Mouse (Mus musculus): ENCODE results near the gene Ugt1a7c. TPM values are rescaled to one million over a fixed set of nuclear protein-coding genes. Genes with fewer than 3 reads are reported as not detected.
"Not testable (repeated sequence)": the region's sequence is repeated elsewhere in the genome, so short reads cannot be mapped to it uniquely, and the experiment has no call there.

Ugt1a7c gene
- polyA plus RNA-seq, 1 experiment from 2014 or later = 0.39 TPM

DNA sequence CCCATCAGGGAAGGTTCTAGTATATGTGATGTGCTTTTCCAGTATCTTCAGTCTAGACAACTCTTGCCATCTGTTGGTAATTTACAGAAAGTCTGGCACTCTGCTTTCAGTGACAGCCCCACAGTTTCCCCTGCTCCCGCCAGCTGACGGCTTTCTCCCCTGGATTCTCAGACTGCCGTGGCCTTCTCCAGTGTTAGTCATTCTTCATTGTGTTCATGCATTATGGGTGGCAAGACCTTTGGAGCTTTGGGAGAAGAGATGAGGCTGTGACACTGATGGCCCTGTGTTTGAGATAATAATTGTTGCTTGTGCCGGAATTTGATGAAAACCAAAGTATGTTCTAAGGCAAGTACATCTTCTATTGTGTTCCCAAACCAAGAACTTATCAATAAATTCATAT lies 123.7 kb downstream of the Ugt1a7c start:
- peaks cover 39% of the 10 kb centered on the region for H3K9me3 ChIP-seq (replicated peaks; ENCODE audit: control insufficient read depth, low read length)
- no peak overlapping the region for H3K9ac ChIP-seq (ENCODE audit: low read depth, low read length)
- H3K27me3 ChIP-seq (ENCODE audit: control insufficient read depth, insufficient read depth, low read length) = no peaks in the 10 kb centered on the region
- no peak overlapping the region for H3K27ac ChIP-seq (ENCODE audit: low read depth, low read length)
- no peaks in the 10 kb centered on the region for H3K4me1 ChIP-seq (ENCODE audit: control insufficient read depth, insufficient read depth, low read length)
- ATAC-seq (replicated peaks; ENCODE audit: insufficient number of reproducible peaks, low FRiP score, low TSS enrichment) = no peak
- H3K4me2 ChIP-seq = no peak overlapping the region
- H3K36me3 ChIP-seq (ENCODE audit: control insufficient read depth, insufficient read depth, low read length) = no peaks in the 10 kb centered on the region
- no peak overlapping the region for H3K4me3 ChIP-seq (ENCODE audit: low read depth, low read length)
- 49% methylated on average over 4 of the region's 4 CpGs for WGBS (ENCODE audit: insufficient replicate concordance)

DNA sequence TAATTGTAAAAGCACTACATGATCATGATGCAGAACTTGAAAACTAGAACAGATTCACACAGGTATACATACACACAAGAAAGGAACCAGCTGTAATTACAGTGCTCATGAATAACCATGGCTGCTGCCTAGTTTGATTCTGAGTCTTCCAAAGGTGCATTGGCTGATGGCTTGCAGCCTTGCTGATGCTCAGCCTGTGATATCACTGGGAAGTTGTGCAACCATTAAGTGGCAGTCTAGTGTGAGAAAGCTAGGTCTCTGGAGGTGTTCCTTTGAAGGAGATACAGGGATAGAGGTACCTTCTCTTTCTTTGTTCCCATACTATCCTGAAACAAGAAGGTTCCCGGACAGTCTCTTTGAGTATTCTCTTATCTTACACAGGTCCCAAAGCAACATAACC lies 124.2 kb downstream of the Ugt1a7c start:
- no peaks in the 10 kb centered on the region for H3K36me3 ChIP-seq (ENCODE audit: control insufficient read depth, insufficient read depth, low read length)
- H3K4me2 ChIP-seq = no peak overlapping the region
- no peaks in the 10 kb centered on the region for H3K27me3 ChIP-seq (ENCODE audit: control insufficient read depth, insufficient read depth, low read length)
- no peak overlapping the region for H3K9ac ChIP-seq (ENCODE audit: low read depth, low read length)
- H3K4me1 ChIP-seq (ENCODE audit: control insufficient read depth, insufficient read depth, low read length) = no peaks in the 10 kb centered on the region
- no peak for ATAC-seq (replicated peaks; ENCODE audit: insufficient number of reproducible peaks, low FRiP score, low TSS enrichment)
- H3K9me3 ChIP-seq (replicated peaks; ENCODE audit: control insufficient read depth, low read length) = peaks cover 34% of the 10 kb centered on the region
- no peak overlapping the region for H3K27ac ChIP-seq (ENCODE audit: low read depth, low read length)
- WGBS (ENCODE audit: insufficient replicate concordance) = 18% methylated on average over 1 of the region's 1 CpGs
- H3K4me3 ChIP-seq (ENCODE audit: low read depth, low read length) = no peak overlapping the region

DNA sequence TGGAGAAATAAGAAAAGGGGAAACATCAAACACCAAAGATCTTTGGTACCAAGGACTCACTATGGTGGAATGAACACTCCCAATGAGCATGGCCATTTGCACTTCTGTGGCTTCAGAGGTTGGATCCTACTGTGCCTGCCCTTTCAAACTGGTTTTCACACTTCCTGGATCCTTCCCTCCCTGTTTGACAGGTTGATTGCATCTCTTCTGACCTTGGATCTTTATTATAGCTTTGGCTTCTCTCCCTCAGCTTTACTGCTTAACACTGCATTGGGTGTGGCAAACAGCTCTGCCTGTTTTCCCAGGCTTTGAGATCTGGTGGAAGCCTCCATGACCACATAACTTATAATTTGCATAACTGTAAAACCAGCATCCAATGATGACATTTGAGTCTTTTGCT lies 125.5 kb downstream of the Ugt1a7c start:
- no peak overlapping the region for H3K27ac ChIP-seq (ENCODE audit: low read depth, low read length)
- peaks cover 25% of the 10 kb centered on the region for H3K9me3 ChIP-seq (replicated peaks; ENCODE audit: control insufficient read depth, low read length)
- H3K4me3 ChIP-seq (ENCODE audit: low read depth, low read length) = no peak overlapping the region
- no peak overlapping the region for H3K9ac ChIP-seq (ENCODE audit: low read depth, low read length)
- no peak overlapping the region for H3K4me2 ChIP-seq
- no peaks in the 10 kb centered on the region for H3K4me1 ChIP-seq (ENCODE audit: control insufficient read depth, insufficient read depth, low read length)
- no peaks in the 10 kb centered on the region for H3K36me3 ChIP-seq (ENCODE audit: control insufficient read depth, insufficient read depth, low read length)
- no peaks in the 10 kb centered on the region for H3K27me3 ChIP-seq (ENCODE audit: control insufficient read depth, insufficient read depth, low read length)
- no peak for ATAC-seq (replicated peaks; ENCODE audit: insufficient number of reproducible peaks, low FRiP score, low TSS enrichment)

DNA sequence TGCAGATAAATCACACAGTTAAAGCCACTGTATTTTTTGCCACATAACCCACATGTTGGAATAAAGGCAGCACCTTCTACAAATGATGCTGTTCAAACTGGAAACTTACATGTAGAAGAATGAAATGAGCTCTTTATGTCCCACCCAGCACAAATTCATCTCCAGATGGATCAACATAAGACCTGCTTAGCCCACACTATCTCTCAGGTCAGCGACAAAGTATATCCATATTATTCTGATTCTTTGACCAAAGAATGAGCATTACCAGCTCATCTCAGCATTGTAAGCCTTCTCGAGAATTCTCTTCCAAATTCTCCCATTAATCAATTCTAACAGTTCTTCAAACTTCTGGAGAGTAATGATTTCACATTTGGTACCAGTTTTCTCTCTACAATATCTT lies 127.4 kb downstream of the Ugt1a7c start:
- H3K4me1 ChIP-seq (ENCODE audit: control insufficient read depth, insufficient read depth, low read length) = no peaks in the 10 kb centered on the region
- H3K27me3 ChIP-seq (ENCODE audit: control insufficient read depth, insufficient read depth, low read length) = no peaks in the 10 kb centered on the region
- no peak for ATAC-seq (replicated peaks; ENCODE audit: insufficient number of reproducible peaks, low FRiP score, low TSS enrichment)
- H3K9me3 ChIP-seq (replicated peaks; ENCODE audit: control insufficient read depth, low read length) = peaks cover 26% of the 10 kb centered on the region
- no peak overlapping the region for H3K27ac ChIP-seq (ENCODE audit: low read depth, low read length)
- no peak overlapping the region for H3K4me2 ChIP-seq
- WGBS (ENCODE audit: insufficient replicate concordance) = 38% methylated on average over 2 of the region's 2 CpGs
- no peak overlapping the region for H3K9ac ChIP-seq (ENCODE audit: low read depth, low read length)
- no peak overlapping the region for H3K4me3 ChIP-seq (ENCODE audit: low read depth, low read length)
- no peaks in the 10 kb centered on the region for H3K36me3 ChIP-seq (ENCODE audit: control insufficient read depth, insufficient read depth, low read length)

DNA sequence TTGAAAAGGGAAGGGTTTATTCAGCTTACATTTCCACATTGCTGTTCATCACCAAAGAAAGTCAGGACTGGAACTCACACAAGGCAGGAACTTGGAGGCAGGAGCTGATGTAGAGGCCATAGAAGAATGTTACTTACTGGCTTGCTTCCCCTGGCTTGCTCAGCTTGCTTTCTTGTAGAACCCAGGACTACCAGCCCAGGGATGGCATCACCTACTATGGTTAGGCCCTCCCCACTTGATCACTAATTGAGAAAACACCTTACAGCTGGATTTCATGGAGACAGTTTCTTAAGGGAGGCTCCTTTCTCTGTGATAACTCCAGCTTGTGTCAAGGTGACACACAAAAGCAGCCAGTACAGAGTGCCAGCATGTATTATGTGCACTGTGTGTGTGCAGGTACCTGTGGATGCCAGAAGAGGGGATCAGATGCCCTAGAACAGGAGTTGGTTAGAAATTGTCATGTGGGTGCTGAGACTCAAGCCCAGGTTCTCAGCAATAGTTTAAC lies 128.2 kb downstream of the Ugt1a7c start:
- not testable (repeated sequence) for H3K4me2 ChIP-seq; H3K36me3 ChIP-seq (ENCODE audit: control insufficient read depth, insufficient read depth, low read length); ATAC-seq (replicated peaks; ENCODE audit: insufficient number of reproducible peaks, low FRiP score, low TSS enrichment); H3K4me3 ChIP-seq (ENCODE audit: low read depth, low read length); H3K27me3 ChIP-seq (ENCODE audit: control insufficient read depth, insufficient read depth, low read length); H3K27ac ChIP-seq (ENCODE audit: low read depth, low read length); H3K4me1 ChIP-seq (ENCODE audit: control insufficient read depth, insufficient read depth, low read length); H3K9ac ChIP-seq (ENCODE audit: low read depth, low read length)
- H3K9me3 ChIP-seq (replicated peaks; ENCODE audit: control insufficient read depth, low read length) = peaks cover 29% of the 10 kb centered on the region

DNA sequence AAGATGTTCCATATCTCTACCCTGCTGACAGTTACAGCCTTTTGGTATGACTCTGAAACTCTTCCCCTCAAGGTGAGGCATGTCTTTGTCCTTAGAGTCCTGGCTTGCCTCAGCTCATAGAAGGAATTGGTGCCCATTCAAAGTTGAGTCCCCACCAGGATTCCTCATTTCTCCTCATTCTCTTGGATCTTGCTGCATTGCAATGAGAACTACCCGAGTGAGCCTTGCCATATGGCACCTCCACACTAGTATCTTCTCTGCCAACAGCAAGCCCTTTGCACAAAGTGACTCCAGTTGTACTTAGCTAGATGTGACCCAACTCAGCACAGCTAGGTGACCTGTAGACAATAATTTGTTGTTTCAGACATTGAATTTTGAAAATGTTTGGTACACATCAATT lies 128.7 kb downstream of the Ugt1a7c start:
- Histone ChIP-seq H3K9ac (ENCODE audit: low read depth, low read length) (no peak overlapping the region), H3K4me3 (ENCODE audit: low read depth, low read length) (no peak overlapping the region), H3K27me3 (ENCODE audit: control insufficient read depth, insufficient read depth, low read length) (no peaks in the 10 kb centered on the region), H3K27ac (ENCODE audit: low read depth, low read length) (no peak overlapping the region), H3K9me3 (replicated peaks; ENCODE audit: control insufficient read depth, low read length) (peaks cover 35% of the 10 kb centered on the region), H3K4me2 (no peak overlapping the region), H3K4me1 (ENCODE audit: control insufficient read depth, insufficient read depth, low read length) (no peaks in the 10 kb centered on the region), H3K36me3 (ENCODE audit: control insufficient read depth, insufficient read depth, low read length) (no peaks in the 10 kb centered on the region)
- WGBS (ENCODE audit: insufficient replicate concordance) = 47% methylated on average over 1 of the region's 1 CpGs
- ATAC-seq (replicated peaks; ENCODE audit: insufficient number of reproducible peaks, low FRiP score, low TSS enrichment) = no peak

DNA sequence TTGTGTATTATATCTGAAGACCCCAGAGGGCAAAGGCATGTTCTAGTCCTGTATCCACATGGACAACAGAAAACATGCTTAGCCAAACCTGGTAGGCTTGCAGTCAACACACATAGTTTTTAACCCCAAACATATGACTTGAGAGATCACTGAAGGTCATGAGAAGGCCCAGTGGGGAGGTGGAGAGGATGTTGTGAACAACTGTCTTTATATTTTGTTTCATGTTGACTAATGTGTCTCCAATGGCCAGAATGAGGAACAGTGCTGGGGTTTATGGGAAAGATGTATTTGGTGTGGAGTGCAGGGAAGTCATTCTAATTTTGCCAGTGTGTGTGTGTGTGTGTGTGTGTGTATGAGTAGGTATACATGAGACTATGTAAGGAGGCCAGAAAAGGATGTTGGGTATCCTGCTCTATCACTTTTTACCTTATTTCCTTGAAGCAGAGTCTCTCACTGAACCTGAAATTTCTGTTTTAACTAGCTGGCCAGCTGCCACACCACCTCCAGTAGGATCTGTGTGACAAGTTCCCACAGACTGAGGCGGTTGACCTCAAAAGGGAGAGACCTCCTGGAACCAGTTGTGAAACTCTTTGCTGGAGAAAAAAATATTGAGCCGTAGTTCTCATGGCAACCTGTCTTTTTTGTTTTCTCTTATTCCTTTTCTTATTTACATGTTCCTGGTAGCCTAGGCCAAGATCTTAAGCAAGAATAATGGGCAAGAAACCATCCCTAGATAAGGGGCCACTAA lies 129.3 kb downstream of the Ugt1a7c start:
- Histone ChIP-seq H3K36me3 (ENCODE audit: control insufficient read depth, insufficient read depth, low read length) (no peaks in the 10 kb centered on the region), H3K9me3 (replicated peaks; ENCODE audit: control insufficient read depth, low read length) (peaks cover 41% of the 10 kb centered on the region), H3K4me1 (ENCODE audit: control insufficient read depth, insufficient read depth, low read length) (no peaks in the 10 kb centered on the region), H3K9ac (ENCODE audit: low read depth, low read length) (no peak overlapping the region), H3K4me3 (ENCODE audit: low read depth, low read length) (no peak overlapping the region), H3K4me2 (no peak overlapping the region), H3K27ac (ENCODE audit: low read depth, low read length) (no peak overlapping the region), H3K27me3 (ENCODE audit: control insufficient read depth, insufficient read depth, low read length) (no peaks in the 10 kb centered on the region)
- WGBS (ENCODE audit: insufficient replicate concordance) = 71% methylated on average over 2 of the region's 2 CpGs
- no peak for ATAC-seq (replicated peaks; ENCODE audit: insufficient number of reproducible peaks, low FRiP score, low TSS enrichment)

DNA sequence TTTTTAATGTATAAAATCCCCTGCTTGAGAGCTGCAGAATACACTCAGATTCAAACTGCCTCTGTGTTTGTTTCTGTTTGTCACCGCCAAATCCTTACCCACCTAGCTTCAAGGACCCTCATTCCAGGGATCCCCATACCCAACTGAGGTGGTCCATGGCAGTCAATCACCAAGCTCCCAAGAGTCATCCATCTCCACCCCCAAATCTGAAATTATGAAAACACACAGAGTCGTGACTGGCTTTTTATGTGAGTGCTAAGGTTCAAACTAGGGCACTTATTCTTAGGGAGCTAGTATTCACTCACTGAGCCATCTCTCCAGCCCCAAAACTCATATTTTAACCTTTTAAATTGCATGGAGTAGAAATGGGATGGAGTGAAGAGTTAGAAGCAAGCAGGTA lies 130.4 kb downstream of the Ugt1a7c start:
- not testable (repeated sequence) for H3K27me3 ChIP-seq (ENCODE audit: control insufficient read depth, insufficient read depth, low read length); H3K4me3 ChIP-seq (ENCODE audit: low read depth, low read length); H3K4me1 ChIP-seq (ENCODE audit: control insufficient read depth, insufficient read depth, low read length); H3K4me2 ChIP-seq; ATAC-seq (replicated peaks; ENCODE audit: insufficient number of reproducible peaks, low FRiP score, low TSS enrichment); H3K27ac ChIP-seq (ENCODE audit: low read depth, low read length); H3K9ac ChIP-seq (ENCODE audit: low read depth, low read length); H3K36me3 ChIP-seq (ENCODE audit: control insufficient read depth, insufficient read depth, low read length)
- H3K9me3 ChIP-seq (replicated peaks; ENCODE audit: control insufficient read depth, low read length) = peaks cover 52% of the 10 kb centered on the region
- 49% methylated on average over 2 of the region's 2 CpGs for WGBS (ENCODE audit: insufficient replicate concordance)

DNA sequence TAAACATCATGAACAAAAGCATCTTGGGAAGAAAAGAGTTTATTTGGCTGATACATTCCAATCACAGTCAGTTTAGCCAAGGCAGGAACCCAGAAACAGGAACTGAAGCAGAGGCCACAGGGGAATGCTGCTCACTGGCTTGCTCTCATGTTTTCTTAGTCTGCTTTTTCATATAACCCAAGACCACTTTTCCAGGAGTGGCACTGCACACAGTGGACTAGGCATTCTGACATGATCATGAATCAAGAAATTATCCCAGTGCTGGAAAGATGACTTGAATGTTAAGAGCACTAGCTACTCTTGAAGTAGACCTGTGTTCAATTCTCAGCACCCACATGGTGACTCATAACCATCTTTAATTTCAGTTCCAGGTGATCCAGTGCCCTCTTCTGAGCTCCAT lies 130.9 kb downstream of the Ugt1a7c start:
- H3K4me1 ChIP-seq (ENCODE audit: control insufficient read depth, insufficient read depth, low read length) = no peaks in the 10 kb centered on the region
- H3K36me3 ChIP-seq (ENCODE audit: control insufficient read depth, insufficient read depth, low read length) = no peaks in the 10 kb centered on the region
- H3K9ac ChIP-seq (ENCODE audit: low read depth, low read length) = no peak overlapping the region
- no peaks in the 10 kb centered on the region for H3K27me3 ChIP-seq (ENCODE audit: control insufficient read depth, insufficient read depth, low read length)
- H3K4me3 ChIP-seq (ENCODE audit: low read depth, low read length) = no peak overlapping the region
- ATAC-seq (replicated peaks; ENCODE audit: insufficient number of reproducible peaks, low FRiP score, low TSS enrichment) = no peak
- peaks cover 56% of the 10 kb centered on the region for H3K9me3 ChIP-seq (replicated peaks; ENCODE audit: control insufficient read depth, low read length)
- H3K4me2 ChIP-seq = no peak overlapping the region
- H3K27ac ChIP-seq (ENCODE audit: low read depth, low read length) = no peak overlapping the region
